Mouse (Mus musculus): ENCODE results near the gene Izumo1r.

DNA sequence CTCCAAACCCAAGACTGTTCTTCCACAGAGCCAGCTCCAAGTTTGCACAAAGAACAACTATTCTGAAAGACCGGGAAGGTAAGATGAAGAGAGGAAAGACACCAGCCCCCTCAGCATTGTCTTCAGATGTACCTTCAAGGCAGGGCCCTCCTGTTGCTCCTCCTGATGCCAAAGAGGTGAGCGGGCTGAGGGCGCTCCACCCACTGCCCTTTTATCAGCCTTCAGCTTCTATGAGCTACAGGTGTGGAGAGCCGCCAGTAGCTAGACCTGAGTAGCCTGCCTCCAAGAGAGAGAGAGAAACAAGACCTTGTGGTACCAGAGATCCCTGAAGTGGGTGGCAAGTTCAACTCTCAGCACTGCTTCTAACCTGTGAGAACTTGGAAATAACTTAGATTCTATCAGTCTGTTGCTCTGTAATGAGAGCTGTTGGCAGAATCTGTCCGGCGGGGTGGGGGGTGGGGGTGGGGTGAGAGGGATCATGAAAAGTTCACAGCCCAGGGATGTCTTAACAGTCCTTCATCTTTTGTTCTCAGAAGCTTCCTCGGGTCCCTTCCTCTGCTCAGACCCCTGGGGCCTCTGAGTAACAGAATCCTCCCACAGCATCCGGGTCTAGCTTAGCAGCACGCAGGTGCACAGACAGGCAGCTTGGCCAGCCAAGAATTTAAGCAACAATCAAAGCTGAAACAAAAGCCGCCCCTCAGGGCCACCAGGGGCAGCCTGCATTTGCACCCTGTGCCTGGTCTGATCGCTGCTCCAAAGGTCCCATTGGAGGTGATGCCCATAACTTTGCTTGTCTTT is at the start of gene Izumo1r:
- TF ChIP-seq TAL1 (IDR thresholded peaks at IDR 0.05; ENCODE audit: low read length), result no peak
- no peak for TF ChIP-seq ETS1 (IDR thresholded peaks at IDR 0.05; ENCODE audit: low read depth, low read length)
- TF ChIP-seq GABPA (IDR thresholded peaks at IDR 0.05; ENCODE audit: low read depth, low read length), result no peak
- no peak for TF ChIP-seq CTCF (IDR thresholded peaks at IDR 0.05 in 2 of 3, conservative IDR thresholded peaks at IDR 0.05 in 1 of 3; ENCODE audit: control insufficient read depth in 1 of 3, insufficient read depth in 1 of 3, low read depth in 2 of 3, low read length in 3 of 3, poor library complexity in 1 of 3, severe bottlenecking in 1 of 3)
- TF ChIP-seq POLR2A (IDR thresholded peaks at IDR 0.05; ENCODE audit: control insufficient read depth in 1 of 2, insufficient read depth in 1 of 2, low read depth in 1 of 2, low read length in 2 of 2, poor library complexity in 1 of 2), result no peak
- TF ChIP-seq POLR2AphosphoS2 (IDR thresholded peaks at IDR 0.05; ENCODE audit: low read length), result no peak
- no peak for TF ChIP-seq EP300 (IDR thresholded peaks at IDR 0.05; ENCODE audit: low read depth in 1 of 2, low read length in 2 of 2)

Measured in MEL (cell line).